Mouse (Mus musculus): ENCODE results near the gene Snx17.
A peak's percentile ranks its signal among the peaks of the same experiment; 100 is the strongest.

Snx17 gene

GRCm38 (mm10) chr5:31192939-31193630 is at the start of gene Snx17, which contains the start of gene Eif2b4:
Gene Snx17, plus strand, starts transcription at chr5:31193227.
Gene Eif2b4, minus strand, starts transcription at chr5:31193430.
- DNase-seq (ENCODE audit: low spot score) = peak; percentile 99

- no peak for DNase-seq (ENCODE audit: low spot score)
These were observed 43.2 kb upstream of the Snx17 start for GRCm38 (mm10) chr5:31149781-31150180.

GRCm38 (mm10) chr5:31151746-31152145 is 41.3 kb upstream of the Snx17 start:
- no peak for DNase-seq (ENCODE audit: low spot score)

GRCm38 (mm10) chr5:31153516-31154151 is 39.4 kb upstream of the Snx17 start:
- DNase-seq (ENCODE audit: low spot score) = peak; percentile 6

GRCm38 (mm10) chr5:31154152-31154553 is 38.9 kb upstream of the Snx17 start, which contains the start of gene Mpv17:
Gene Mpv17, minus strand, starts transcription at chr5:31154251.
- DNase-seq (ENCODE audit: low spot score) = peak; percentile 83

GRCm38 (mm10) chr5:31162462-31162861 is 30.6 kb upstream of the Snx17 start:
- no peak for DNase-seq (ENCODE audit: low spot score)

GRCm38 (mm10) chr5:31164878-31165277 is 28.1 kb upstream of the Snx17 start:
- no peak for DNase-seq (ENCODE audit: low spot score)

GRCm38 (mm10) chr5:31168630-31169029 is 24.4 kb upstream of the Snx17 start:
- DNase-seq (ENCODE audit: low spot score) = no peak

GRCm38 (mm10) chr5:31179301-31179765 is 13.7 kb upstream of the Snx17 start:
- peak; percentile 24 for DNase-seq (ENCODE audit: low spot score)

- DNase-seq (ENCODE audit: low spot score) = peak; percentile 95
These were observed 13.0 kb upstream of the Snx17 start, which contains the start of the genes Gm29609 and Gtf3c2 for GRCm38 (mm10) chr5:31179766-31180630. Gene Gm29609, minus strand, starts transcription at chr5:31179911. Gene Gtf3c2, minus strand, starts transcription at chr5:31180144.

GRCm38 (mm10) chr5:31181183-31181770 is 11.8 kb upstream of the Snx17 start:
- no peak for DNase-seq (ENCODE audit: low spot score)

GRCm38 (mm10) chr5:31183678-31184077 is 9.3 kb upstream of the Snx17 start:
- DNase-seq (ENCODE audit: low spot score) = no peak

GRCm38 (mm10) chr5:31188223-31188840 is 4.7 kb upstream of the Snx17 start:
- peak; percentile 40 for DNase-seq (ENCODE audit: low spot score)

- DNase-seq (ENCODE audit: low spot score) = no peak
These were observed 2.8 kb upstream of the Snx17 start for GRCm38 (mm10) chr5:31190201-31190600.

- DNase-seq (ENCODE audit: low spot score) = no peak
These were observed 735 bp upstream of the Snx17 start for GRCm38 (mm10) chr5:31192045-31192938.

- DNase-seq (ENCODE audit: low spot score) = peak; percentile 15
These were observed 729 bp downstream of the Snx17 start for GRCm38 (mm10) chr5:31193631-31194281.

- DNase-seq (ENCODE audit: low spot score) = no peak
These were observed 1.8 kb downstream of the Snx17 start for GRCm38 (mm10) chr5:31194486-31195485.

GRCm38 (mm10) chr5:31195671-31196070 is 2.6 kb downstream of the Snx17 start:
- DNase-seq (ENCODE audit: low spot score) = no peak

GRCm38 (mm10) chr5:31196207-31196606 is 3.2 kb downstream of the Snx17 start:
- no peak for DNase-seq (ENCODE audit: low spot score)

Data from retina, embryonic 14.5 days (tissue).